Mouse (Mus musculus) MEL (cell line): ENCODE measurements around the gene Rasgef1b. TPM values are rescaled to one million over a fixed set of nuclear protein-coding genes. Genes with fewer than 3 reads are reported as not detected.

ENCODE experiments used
- DNase-seq: peaks from one replicate; pipeline ENCODE4 v3.0.0; 2011; ENCODE audit warnings: low read depth, low spot score
- H3K27ac ChIP-seq: 2 replicates; pipeline ENCODE4 v1.5.1; 2012; ENCODE audit warnings: low read depth, mild to moderate bottlenecking, control low read depth, low read length, moderate library complexity; ENCODE audit not compliant: control insufficient read depth
- H3K27me3 ChIP-seq, 2 experiments: fragments of 150-350 bp in 1 of 2; sonication (generic) in 1 of 2; 2 replicates each; pipeline ENCODE4 v1.6.1; 2012; ENCODE audit warnings: low read length in 2 of 2, mild to moderate bottlenecking in 2 of 2, improper control_type of control experiment in 1 of 2, moderate library complexity in 1 of 2; ENCODE audit not compliant: insufficient read depth in 2 of 2, control insufficient read depth in 1 of 2
- H3K36me3 ChIP-seq, 2 experiments: 2 replicates each; pipeline ENCODE4 v1.6.1; 2012 to 2014; ENCODE audit warnings: low read length in 2 of 2, improper control_type of control experiment in 1 of 2, inconsistent platforms in 1 of 2, mild to moderate bottlenecking in 1 of 2; ENCODE audit not compliant: insufficient read depth in 2 of 2, control insufficient read depth in 1 of 2
- H3K4me1 ChIP-seq, 2 experiments: fragments of 150-350 bp in 1 of 2; sonication (generic) in 1 of 2; 2 replicates each; pipeline ENCODE4 v1.6.1; 2012; ENCODE audit warnings: low read length in 2 of 2, improper control_type of control experiment in 1 of 2, mild to moderate bottlenecking in 1 of 2; ENCODE audit not compliant: insufficient read depth in 2 of 2, control insufficient read depth in 1 of 2
- H3K4me3 ChIP-seq, 2 experiments: fragments of 150-350 bp in 1 of 2; sonication (generic) in 1 of 2; 2 replicates each; pipeline ENCODE4 v1.5.1; 2012; ENCODE audit warnings: low read depth in 2 of 2, low read length in 2 of 2, mild to moderate bottlenecking in 2 of 2, moderate library complexity in 2 of 2, control low read depth in 1 of 2, improper control_type of control experiment in 1 of 2; ENCODE audit not compliant: control insufficient read depth in 1 of 2, insufficient read depth in 1 of 2
- H3K79me2 ChIP-seq: 2 replicates; pipeline ENCODE4 v1.6.1; 2012; ENCODE audit warnings: mild to moderate bottlenecking, low read length, moderate library complexity; ENCODE audit not compliant: control insufficient read depth, poor library complexity, insufficient read depth
- H3K9ac ChIP-seq: 2 replicates; pipeline ENCODE4 v1.6.1; 2012; ENCODE audit warnings: low read depth, mild to moderate bottlenecking, control low read depth, low read length, moderate library complexity; ENCODE audit not compliant: control insufficient read depth, poor library complexity, severe bottlenecking
- H3K9me3 ChIP-seq: fragments of 150-350 bp; sonication (generic); replicated peaks from 2 replicates; pipeline ENCODE4 v1.6.1; 2012; ENCODE audit warnings: mild to moderate bottlenecking, low read length, improper control_type of control experiment, moderate library complexity; ENCODE audit not compliant: insufficient read depth
- CHD2 ChIP-seq: IDR thresholded peaks from 2 replicates; pipeline ENCODE4 v1.6.1; 2011; ENCODE audit warnings: low read length, improper control_type of control experiment
- ELF1 ChIP-seq: IDR thresholded peaks from 2 replicates; pipeline ENCODE4 v1.6.1; 2014; ENCODE audit warnings: low read depth, mild to moderate bottlenecking, inconsistent platforms, low read length, improper control_type of control experiment, moderate library complexity
- ETS1 ChIP-seq: IDR thresholded peaks from 2 replicates; pipeline ENCODE4 v1.6.1; 2012; ENCODE audit warnings: low read depth, mild to moderate bottlenecking, inconsistent platforms, low read length, improper control_type of control experiment, moderate library complexity
- GATA1 ChIP-seq: IDR thresholded peaks from 2 replicates; pipeline ENCODE4 v1.6.1; 2011; ENCODE audit warnings: low read depth, low read length, improper control_type of control experiment
- JUND ChIP-seq: IDR thresholded peaks from 2 replicates; pipeline ENCODE4 v1.6.1; 2011; ENCODE audit warnings: low read depth, mild to moderate bottlenecking, improper control_type of control experiment, low read length
- MAFK ChIP-seq: IDR thresholded peaks from 2 replicates; pipeline ENCODE4 v1.6.1; 2011; ENCODE audit warnings: low read depth, mild to moderate bottlenecking, low read length, improper control_type of control experiment, borderline replicate concordance
- MAX ChIP-seq: IDR thresholded peaks from 2 replicates; pipeline ENCODE4 v1.6.1; 2011; ENCODE audit warnings: low read length, improper control_type of control experiment
- MAZ ChIP-seq: IDR thresholded peaks from 2 replicates; pipeline ENCODE4 v1.6.1; 2012; ENCODE audit warnings: low read depth, mild to moderate bottlenecking, inconsistent platforms, low read length, improper control_type of control experiment
- MYC ChIP-seq: IDR thresholded peaks from 2 replicates; pipeline ENCODE4 v1.6.1; 2011; ENCODE audit warnings: low read depth, mild to moderate bottlenecking, low read length, improper control_type of control experiment, moderate library complexity
- POLR2A ChIP-seq, 2 experiments: IDR thresholded peaks; 2 replicates each; pipeline ENCODE4 v1.6.1; 2011 to 2012; ENCODE audit warnings: low read length in 2 of 2, mild to moderate bottlenecking in 2 of 2, control low read depth in 1 of 2, improper control_type of control experiment in 1 of 2, low read depth in 1 of 2, moderate library complexity in 1 of 2; ENCODE audit not compliant: control insufficient read depth in 1 of 2, insufficient read depth in 1 of 2, poor library complexity in 1 of 2
- SMC3 ChIP-seq: IDR thresholded peaks from 2 replicates; pipeline ENCODE4 v1.6.1; 2011; ENCODE audit warnings: low read depth, low read length, improper control_type of control experiment
- TBP ChIP-seq: IDR thresholded peaks from 2 replicates; pipeline ENCODE4 v1.8.0; 2011; ENCODE audit warnings: low read depth, low read length, improper control_type of control experiment
- TCF12 ChIP-seq: IDR thresholded peaks from 2 replicates; pipeline ENCODE4 v1.6.1; 2014; ENCODE audit warnings: low read depth, mild to moderate bottlenecking, inconsistent platforms, low read length, improper control_type of control experiment, moderate library complexity
- USF1 ChIP-seq: IDR thresholded peaks from 2 replicates; pipeline ENCODE4 v1.6.1; 2014; ENCODE audit warnings: low read depth, mild to moderate bottlenecking, inconsistent platforms, low read length, improper control_type of control experiment, moderate library complexity
- USF2 ChIP-seq, 2 experiments: IDR thresholded peaks; 2 replicates each; pipeline ENCODE4 v1.6.1; 2011 to 2012; ENCODE audit warnings: improper control_type of control experiment in 2 of 2, low read length in 2 of 2, borderline replicate concordance in 1 of 2, inconsistent platforms in 1 of 2, low read depth in 1 of 2, mild to moderate bottlenecking in 1 of 2; ENCODE audit not compliant: insufficient read depth in 1 of 2
- ZNF384 ChIP-seq: IDR thresholded peaks from 2 replicates; pipeline ENCODE4 v1.6.1; 2012; ENCODE audit warnings: low read depth, mild to moderate bottlenecking, inconsistent platforms, low read length, improper control_type of control experiment
- polyA plus RNA-seq, 2 experiments: library from polyadenylated mRNA; stranded (reverse) in 1 of 2; unstranded in 1 of 2; fragments of >175 nt in 1 of 2; fragments of >200 nt in 1 of 2; gene quantifications; 2 replicates each; pipeline versions ENCODE4 v1.2.1 to v1.2.4; 2012; ENCODE audit warnings: low replicate concordance in 2 of 2, low read depth in 1 of 2; ENCODE audit not compliant: insufficient read length in 2 of 2, insufficient read depth in 1 of 2, missing spikeins in 1 of 2
- total RNA-seq: library from RNA; depleted of rRNA; stranded (reverse); fragments of 300-350 nt; gene quantifications from 2 replicates; pipeline ENCODE4 v1.2.3, GENCODE M21; 2012

Gene Rasgef1b
- total and polyA plus RNA-seq, 3 experiments, result not detected

GRCm38 (mm10) chr5:99422856-99423255 is 306.0 kb downstream of the Rasgef1b start:
- no peak for TF ChIP-seq MYC
- TF ChIP-seq SMC3, result no peak
- TF ChIP-seq TBP, result no peak
- no peak for TF ChIP-seq ETS1
- TF ChIP-seq GATA1, result no peak
- no peak for TF ChIP-seq ZNF384
- TF ChIP-seq USF2 (IDR thresholded peaks at IDR 0.05; ENCODE audit: borderline replicate concordance in 1 of 2, insufficient read depth in 1 of 2, low read depth in 1 of 2, low read length in 2 of 2), result no peak
- no peak for TF ChIP-seq CHD2
- TF ChIP-seq MAFK, result no peak
- H3K9me3 ChIP-seq, result no peaks in the 10 kb centered on the region

GRCm38 (mm10) chr5:99422092-99422491 is 306.8 kb downstream of the Rasgef1b start:
- no peak overlapping the region for H3K27ac ChIP-seq
- no peaks in the 10 kb centered on the region for H3K79me2 ChIP-seq
- H3K9me3 ChIP-seq, result no peaks in the 10 kb centered on the region
- H3K27me3 ChIP-seq, result no peaks in the 10 kb centered on the region
- DNase-seq, result no peak
- no peak overlapping the region for H3K9ac ChIP-seq
- H3K4me1 ChIP-seq, result no peaks in the 10 kb centered on the region
- no peak overlapping the region for H3K4me3 ChIP-seq
- no peaks in the 10 kb centered on the region for H3K36me3 ChIP-seq
- TF ChIP-seq TCF12, result no peak
- no peak for TF ChIP-seq POLR2A (IDR thresholded peaks at IDR 0.05; ENCODE audit: control insufficient read depth in 1 of 2, insufficient read depth in 1 of 2, low read depth in 1 of 2, low read length in 2 of 2, poor library complexity in 1 of 2)
- no peak for TF ChIP-seq MAZ
- TF ChIP-seq MAX, result no peak
- no peak for TF ChIP-seq USF1
- no peak for TF ChIP-seq ELF1
- no peak for TF ChIP-seq MYC
- no peak for TF ChIP-seq GATA1
- TF ChIP-seq JUND, result no peak
- no peak for TF ChIP-seq ZNF384

More at GRCm38 (mm10) chr5:99422856-99423255, 306.0 kb downstream of the Rasgef1b start:
- Histone ChIP-seq H3K4me3 (no peak overlapping the region), H3K4me1 (no peaks in the 10 kb centered on the region), H3K36me3 (no peaks in the 10 kb centered on the region), H3K27me3 (no peaks in the 10 kb centered on the region), H3K9ac (no peak overlapping the region), H3K79me2 (no peaks in the 10 kb centered on the region), H3K27ac (no peak overlapping the region)
- DNase-seq, result no peak
